Mouse (Mus musculus) ES-E14 (cell line): ENCODE measurements at regions not wholly inside any gene's neighbourhood (a gene's known extent, or its start where the extent isn't known, plus 50 kb on each side); places are given as distances from the start of the nearest gene placed in this dataset.

Experiments used
- DNase-seq: peaks from one replicate; pipeline ENCODE4 v3.0.0-alpha.2; 2013; ENCODE audit warnings: low read depth, low spot score
- H3K27ac ChIP-seq: 2 replicates; pipeline ENCODE4 v1.5.1; 2012; ENCODE audit warnings: low read depth, mild to moderate bottlenecking, low read length, moderate library complexity, mixed read lengths; ENCODE audit not compliant: poor library complexity, insufficient read depth, severe bottlenecking
- H3K36me3 ChIP-seq: 2 replicates; pipeline ENCODE4 v1.6.1; 2012; ENCODE audit warnings: mild to moderate bottlenecking, low read length, moderate library complexity, mixed read lengths; ENCODE audit not compliant: control insufficient read depth, poor library complexity, insufficient read depth, severe bottlenecking
- H3K4me1 ChIP-seq, 2 experiments: fragments of 150-350 bp in 1 of 2; sonication (generic) in 1 of 2; 2 replicates each; pipeline ENCODE4 v1.6.1; 2012; ENCODE audit warnings: low read length in 2 of 2, mild to moderate bottlenecking in 1 of 2, mixed read lengths in 1 of 2; ENCODE audit not compliant: control insufficient read depth in 2 of 2, insufficient read depth in 2 of 2, poor library complexity in 1 of 2
- H3K4me3 ChIP-seq, 2 experiments: fragments of 150-350 bp in 1 of 2; sonication (generic) in 1 of 2; 2 replicates each; pipeline ENCODE4 v1.5.1; 2012; ENCODE audit warnings: low read length in 2 of 2, low read depth in 1 of 2, mild to moderate bottlenecking in 1 of 2, mixed read lengths in 1 of 2; ENCODE audit not compliant: insufficient read depth in 1 of 2, poor library complexity in 1 of 2, severe bottlenecking in 1 of 2
- H3K9ac ChIP-seq: 2 replicates; pipeline ENCODE4 v1.6.1; 2012; ENCODE audit warnings: low read depth, mild to moderate bottlenecking, low read length, mixed read lengths; ENCODE audit not compliant: poor library complexity, insufficient read depth, severe bottlenecking
- H3K9me3 ChIP-seq: fragments of 150-350 bp; sonication (generic); 2 replicates; pipeline ENCODE4 v1.6.1; 2012; ENCODE audit warnings: low read depth, mild to moderate bottlenecking, low read length; ENCODE audit not compliant: control insufficient read depth, insufficient read depth
- CHD2 ChIP-seq: IDR thresholded peaks from 2 replicates; pipeline ENCODE4 v1.6.1; 2014; ENCODE audit warnings: mild to moderate bottlenecking, low read depth, low read length, inconsistent platforms
- HCFC1 ChIP-seq: IDR thresholded peaks from 2 replicates; pipeline ENCODE4 v1.6.1; 2012; ENCODE audit warnings: low read length, inconsistent platforms, borderline replicate concordance; ENCODE audit not compliant: insufficient read depth
- MAFK ChIP-seq: IDR thresholded peaks from 2 replicates; pipeline ENCODE4 v1.6.1; 2014; ENCODE audit warnings: mild to moderate bottlenecking, low read depth, low read length, inconsistent platforms; ENCODE audit not compliant: insufficient read depth
- ZC3H11A ChIP-seq: IDR thresholded peaks from 2 replicates; pipeline ENCODE4 v1.6.1; 2012; ENCODE audit warnings: low read depth, mild to moderate bottlenecking, inconsistent platforms, low read length, borderline replicate concordance
- ZNF384 ChIP-seq: IDR thresholded peaks from 2 replicates; pipeline ENCODE4 v1.6.1; 2012; ENCODE audit warnings: low read depth, low read length, inconsistent platforms
- in situ Hi-C, 2 experiments: fragments of 600-800 bp; cut with MboI; formaldehyde crosslinking; loops; one replicate each; pipeline ENCODE4 v1.15.1; 2025; ENCODE audit warnings: low sequenced_read_pairs in 2 of 2, inconsistent platforms in 1 of 2; ENCODE audit not compliant: unreplicated experiment in 2 of 2

DNA sequence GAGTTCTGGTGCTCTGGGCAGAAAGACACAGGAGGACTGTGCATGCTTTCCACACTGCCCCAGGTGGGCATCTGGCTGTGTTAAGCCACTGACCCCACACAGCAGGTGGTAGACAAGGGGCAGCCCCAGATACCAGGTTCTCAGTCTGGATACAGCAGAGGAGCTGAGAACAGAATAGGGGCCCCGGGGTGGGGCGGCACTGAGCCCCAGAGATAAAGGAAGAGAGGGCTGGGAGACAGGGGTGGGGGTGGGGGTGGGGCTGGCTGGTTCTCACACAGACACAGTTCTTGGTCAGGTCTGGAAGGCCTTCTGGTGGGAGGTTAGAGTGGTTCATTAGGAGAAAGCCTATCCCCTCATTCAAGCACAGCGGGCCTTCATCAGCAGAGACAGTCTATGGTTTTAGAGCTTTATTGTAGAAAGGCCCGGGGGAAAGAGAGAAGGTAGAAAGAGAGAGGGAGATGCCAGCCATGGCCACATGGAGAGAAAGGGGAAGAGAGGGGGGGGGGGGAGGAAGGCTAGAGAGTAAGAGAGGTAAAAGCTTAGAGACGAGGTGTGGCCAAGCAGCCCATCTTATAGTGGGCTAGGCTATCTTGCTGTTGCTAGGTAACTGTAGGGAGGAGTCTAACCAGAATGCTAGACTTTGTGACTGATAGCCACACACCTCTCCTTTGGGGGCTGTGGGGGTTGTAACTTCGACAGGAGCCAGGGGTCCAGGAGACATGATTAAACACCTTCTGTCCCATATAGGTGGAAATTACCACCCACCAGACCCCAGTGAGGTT is 1403.1 kb downstream of the Zfp704 start:
- H3K9me3 ChIP-seq, result no peaks in the 10 kb centered on the region
- H3K4me1 ChIP-seq, result peaks cover 0 to 1% of the 10 kb centered on the region in 2 experiments; a peak in 1 of 4 replicates
- no peaks in the 10 kb centered on the region for H3K36me3 ChIP-seq
- no peak overlapping the region for H3K4me3 ChIP-seq
- DNase-seq, result no peak
- H3K27ac ChIP-seq, result no peak overlapping the region
- H3K9ac ChIP-seq, result no peak overlapping the region
- no peak for TF ChIP-seq ZNF384
- in situ Hi-C loops, result no loop called here

DNA sequence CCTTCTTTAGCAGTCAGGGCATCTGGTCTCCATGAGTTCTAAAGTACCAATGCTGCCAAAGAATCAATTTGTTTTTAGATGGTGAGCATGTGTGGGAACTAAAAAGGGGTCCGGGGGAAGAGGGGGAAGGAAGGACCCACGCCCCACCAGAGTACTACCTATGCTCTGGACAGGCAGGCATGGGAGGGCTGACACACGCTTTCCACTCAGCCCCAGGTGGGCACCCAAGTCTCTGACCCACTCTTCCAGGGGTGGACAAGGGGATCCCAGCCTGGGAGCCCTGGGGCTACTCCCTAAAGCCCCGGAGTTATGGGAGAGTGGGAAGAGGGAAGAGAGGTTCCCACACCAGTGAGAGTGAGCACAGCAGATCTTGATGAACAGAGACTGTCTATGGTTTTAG is 1446.9 kb downstream of the Zfp704 start:
- H3K4me3 ChIP-seq, result no peak overlapping the region
- H3K36me3 ChIP-seq, result no peaks in the 10 kb centered on the region
- no peak for TF ChIP-seq ZC3H11A
- TF ChIP-seq ZNF384, result no peak
- TF ChIP-seq HCFC1, result no peak
- TF ChIP-seq CHD2, result no peak
- TF ChIP-seq MAFK, result no peak
- H3K9me3 ChIP-seq, result no peaks in the 10 kb centered on the region
- no peak overlapping the region for H3K9ac ChIP-seq
- in situ Hi-C loops, result no loop called here
- DNase-seq, result no peak
- H3K27ac ChIP-seq, result no peak overlapping the region
- H3K4me1 ChIP-seq, result no peaks in the 10 kb centered on the region

DNA sequence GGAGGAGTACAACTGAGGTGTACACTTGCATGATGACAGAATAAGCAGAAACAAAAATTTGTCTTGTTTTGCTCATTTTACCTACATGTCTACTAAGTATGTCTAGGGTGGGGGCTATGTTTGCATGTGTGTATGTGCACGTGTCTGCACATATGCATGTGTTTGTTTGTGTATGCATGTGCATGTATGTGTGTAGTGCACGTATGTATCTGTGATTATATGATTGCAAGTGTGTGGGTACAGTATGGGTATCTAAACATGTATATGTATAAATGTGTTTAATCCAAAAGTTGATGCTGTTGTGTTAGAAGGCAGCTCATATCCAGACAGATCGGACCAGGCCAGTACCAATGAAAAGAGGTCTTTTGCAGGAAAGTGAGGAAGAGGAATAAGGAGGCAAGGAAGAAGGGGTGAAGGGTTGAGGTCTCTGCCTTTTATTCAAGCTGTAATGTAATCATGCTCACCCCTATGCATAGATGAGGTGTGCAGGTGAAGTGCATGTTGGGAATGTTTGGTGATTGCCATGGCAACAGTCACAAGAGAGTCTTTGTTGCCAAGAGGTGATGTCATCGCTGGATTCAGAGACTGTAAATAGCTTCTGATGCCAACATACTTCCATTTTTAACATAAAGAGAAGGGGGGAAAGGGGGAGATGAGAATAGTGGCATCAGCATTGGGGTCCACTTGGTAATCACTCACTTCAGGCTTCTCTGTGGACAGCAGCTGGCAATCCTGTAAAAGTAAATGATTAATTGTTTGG is 1447.7 kb downstream of the Zfp704 start:
- in situ Hi-C loops, result no loop called here
- Histone ChIP-seq H3K4me3 (no peak overlapping the region), H3K9me3 (no peaks in the 10 kb centered on the region), H3K36me3 (no peaks in the 10 kb centered on the region), H3K27ac (no peak overlapping the region), H3K4me1 (no peaks in the 10 kb centered on the region), H3K9ac (no peak overlapping the region)
- TF ChIP-seq HCFC1 (no peak), MAFK (no peak), ZNF384 (no peak), ZC3H11A (no peak)
- no peak for DNase-seq

DNA sequence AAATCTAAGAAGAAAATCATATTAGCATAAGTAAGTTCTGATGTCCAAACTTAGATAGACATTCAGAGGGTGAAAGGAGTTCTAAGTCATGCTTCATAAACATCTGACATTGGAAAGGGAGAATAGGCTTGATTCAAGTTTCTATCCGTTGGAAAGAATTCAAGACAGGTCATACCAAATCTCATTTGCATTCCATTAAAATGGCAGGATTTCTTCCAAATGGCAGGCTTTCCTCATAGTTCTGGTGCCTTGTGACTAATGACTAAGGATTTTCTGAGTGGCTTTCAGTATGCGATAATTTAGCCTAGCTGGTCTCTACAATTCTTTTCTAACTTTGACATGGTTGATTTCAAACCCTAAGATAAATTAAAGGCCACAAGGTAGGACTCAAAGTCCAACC is 1466.9 kb downstream of the Zfp704 start:
- TF ChIP-seq CHD2, result no peak
- no peak for TF ChIP-seq MAFK
- TF ChIP-seq ZC3H11A, result no peak
- no peak for TF ChIP-seq ZNF384
- TF ChIP-seq HCFC1, result no peak
- H3K4me1 ChIP-seq, result no peaks in the 10 kb centered on the region
- in situ Hi-C loops, result no loop called here
- no peak for DNase-seq
- H3K9me3 ChIP-seq, result no peaks in the 10 kb centered on the region
- no peaks in the 10 kb centered on the region for H3K36me3 ChIP-seq
- no peak overlapping the region for H3K9ac ChIP-seq
- no peak overlapping the region for H3K27ac ChIP-seq
- H3K4me3 ChIP-seq, result no peak overlapping the region

DNA sequence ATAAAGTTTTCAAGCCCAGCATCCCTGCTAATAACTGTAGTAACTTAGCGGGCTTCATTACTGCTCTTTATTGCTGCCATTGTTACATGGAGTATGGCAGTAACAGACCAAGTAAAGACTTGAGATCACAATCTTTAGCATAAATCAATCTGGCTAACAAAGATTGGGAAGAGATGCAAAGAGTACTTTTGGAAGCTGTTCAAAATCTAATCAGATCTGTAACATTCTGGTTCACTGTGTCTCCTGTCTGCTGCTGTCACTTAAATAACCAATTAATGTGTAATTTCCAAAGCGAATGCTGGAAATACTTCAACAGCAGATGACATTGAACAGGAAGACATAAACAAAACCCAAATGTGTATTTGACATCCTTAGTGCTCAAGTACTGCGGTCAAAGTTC is 1467.7 kb downstream of the Zfp704 start:
- H3K4me3 ChIP-seq, result no peak overlapping the region
- H3K36me3 ChIP-seq, result no peaks in the 10 kb centered on the region
- H3K9me3 ChIP-seq, result no peaks in the 10 kb centered on the region
- H3K27ac ChIP-seq, result no peak overlapping the region
- TF ChIP-seq CHD2 (no peak), MAFK (no peak), ZC3H11A (no peak), HCFC1 (no peak), ZNF384 (no peak)
- no peak for DNase-seq
- in situ Hi-C loops, result no loop called here
- no peaks in the 10 kb centered on the region for H3K4me1 ChIP-seq
- no peak overlapping the region for H3K9ac ChIP-seq
